Mouse (Mus musculus) ZHBTc4 (cell line): Measurements from ENCODE around the gene Fnbp1l.

ENCODE experiments used
- DNase-seq: peaks from one replicate; pipeline ENCODE4 v3.0.0-alpha.2; 2011; ENCODE audit warnings: low read depth, low spot score

Gene Fnbp1l

DNA sequence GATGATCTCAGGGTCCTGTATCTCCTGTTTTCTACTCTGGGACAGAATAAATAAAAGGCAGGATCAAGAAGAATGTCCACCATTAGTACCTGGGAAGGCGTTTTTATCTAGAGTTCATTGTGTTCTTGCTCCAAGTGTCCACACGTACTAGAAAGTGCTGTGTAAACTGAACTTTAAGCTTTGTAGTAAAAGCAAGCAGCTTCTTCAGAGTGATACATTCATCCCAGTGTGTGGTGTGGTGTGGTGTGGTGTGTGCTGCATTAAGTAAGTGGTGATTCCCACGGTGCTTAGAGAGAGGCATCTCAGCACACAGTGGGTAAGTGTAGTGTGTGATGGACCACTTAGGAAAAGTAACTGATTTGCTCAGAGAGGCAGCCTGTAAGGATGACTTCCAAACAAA lies 91.0 kb downstream of the Fnbp1l start:
- DNase-seq = no peak

DNA sequence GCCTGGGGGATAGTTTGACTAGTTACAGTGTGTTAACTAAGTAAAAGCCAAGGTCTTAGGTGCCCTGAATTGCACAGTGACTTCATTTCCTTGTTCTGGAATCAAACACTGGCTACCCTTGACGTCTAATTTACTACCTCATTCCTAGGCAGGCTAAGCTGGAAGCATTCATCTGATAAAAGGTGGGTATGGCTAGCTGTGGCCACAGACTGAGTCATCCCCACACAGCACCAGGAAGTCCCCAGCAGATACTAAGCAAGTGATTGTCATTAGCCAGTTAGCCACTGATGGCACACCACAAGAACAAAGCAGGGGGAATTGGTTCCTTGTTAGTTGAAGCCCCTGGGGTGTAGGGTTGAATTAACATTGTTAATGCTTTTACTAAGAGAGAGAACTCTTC lies 98.2 kb downstream of the Fnbp1l start:
- no peak for DNase-seq

DNA sequence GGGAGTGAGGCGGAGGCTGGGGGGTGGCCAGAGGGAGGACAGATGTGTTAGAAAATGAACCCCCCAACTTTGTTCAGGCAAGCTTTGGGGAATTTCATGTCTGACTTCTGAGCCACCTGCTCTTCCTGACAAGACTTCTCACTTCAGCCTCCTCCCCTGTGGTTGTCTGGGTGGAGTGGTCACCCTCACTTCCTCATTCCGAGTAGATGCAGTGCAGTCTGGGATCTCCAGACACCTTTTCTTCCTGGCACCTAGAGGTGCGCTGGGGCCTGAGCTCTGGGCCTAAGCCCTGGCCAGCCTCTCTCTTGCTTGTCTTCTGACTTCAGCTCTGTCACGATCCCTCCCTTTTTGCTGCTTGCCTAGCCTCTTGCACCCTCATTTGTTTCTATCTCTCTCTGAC lies 98.6 kb downstream of the Fnbp1l start:
- DNase-seq = no peak

DNA sequence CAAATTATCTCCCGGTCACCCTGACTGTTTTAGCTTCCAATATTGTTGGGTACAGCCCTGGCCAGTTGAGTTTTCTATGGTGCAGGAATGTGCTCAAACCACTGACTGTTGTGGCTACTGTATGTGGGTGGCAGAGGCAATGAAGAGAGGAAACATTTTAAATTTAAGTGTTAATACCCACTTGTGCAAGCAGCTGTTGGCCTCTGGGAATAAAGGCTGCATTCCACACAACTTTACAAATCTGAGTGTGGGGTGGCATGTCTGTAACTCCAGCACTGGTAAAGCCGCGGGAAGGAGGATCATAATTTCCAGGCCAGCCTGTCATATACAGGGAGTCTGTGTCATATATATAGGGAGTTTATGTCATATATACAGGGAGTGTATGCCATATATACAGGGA lies 99.2 kb downstream of the Fnbp1l start:
- DNase-seq = no peak

DNA sequence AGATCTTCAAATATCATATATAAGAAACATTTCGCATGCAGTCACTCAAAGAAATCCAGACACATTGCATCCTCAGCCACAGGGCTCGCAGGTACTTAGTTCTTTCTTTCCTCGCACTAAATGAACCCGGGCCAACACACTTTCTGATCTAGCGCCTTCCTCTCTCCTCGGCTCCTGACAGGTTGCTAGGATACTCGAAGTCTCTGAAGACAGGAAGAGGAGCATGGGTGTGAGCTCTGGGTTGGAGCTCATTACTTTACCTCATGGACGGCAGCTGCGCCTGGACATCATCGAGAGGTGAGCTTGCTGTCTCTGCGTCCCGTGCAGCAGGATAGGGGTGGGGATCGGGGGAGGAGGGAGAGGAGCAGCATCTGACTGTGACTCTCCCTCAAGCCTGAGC lies 100.4 kb downstream of the Fnbp1l start:
- DNase-seq = no peak

DNA sequence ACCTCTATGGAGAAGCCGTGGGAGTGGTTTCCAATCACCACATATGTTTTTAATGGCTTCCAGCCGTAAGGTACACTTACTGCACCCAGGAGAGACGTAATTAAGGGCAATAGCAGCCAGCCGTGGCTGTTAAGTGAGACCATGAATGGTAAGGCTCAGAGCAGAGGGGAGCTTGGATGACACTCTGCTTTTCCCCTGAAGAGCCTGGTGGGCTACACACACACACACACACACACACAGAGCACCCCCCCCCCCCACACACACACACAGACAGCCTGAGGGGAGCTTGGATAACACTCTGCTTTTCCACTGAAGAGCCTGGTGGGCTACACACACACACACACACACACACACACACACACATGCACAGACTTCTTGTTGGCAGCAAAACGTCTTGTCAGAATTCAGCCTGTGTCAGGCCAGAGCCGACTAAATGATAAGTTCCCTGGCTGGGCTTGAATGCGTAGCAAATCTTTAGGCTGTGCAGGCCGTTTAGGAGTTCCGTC lies 101.2 kb downstream of the Fnbp1l start:
- DNase-seq = no peak

DNA sequence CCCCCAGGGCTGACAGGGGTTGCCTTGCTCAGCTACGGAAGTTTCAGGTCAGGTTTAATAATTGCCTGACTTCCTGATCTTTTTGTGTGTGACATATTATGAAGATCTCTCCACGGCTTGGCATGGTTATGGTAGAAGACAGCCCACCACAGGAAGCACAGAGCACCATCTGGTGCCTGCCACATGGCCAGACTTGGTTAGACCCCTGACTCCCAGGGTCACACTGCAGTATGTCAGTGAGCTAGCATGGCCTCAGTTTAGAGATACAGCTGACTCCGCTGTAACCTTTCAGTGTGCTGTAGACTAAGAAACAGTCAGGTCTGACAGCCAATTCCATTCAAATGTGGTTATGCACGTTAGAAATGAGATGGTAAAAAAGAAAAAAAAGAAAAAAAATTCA lies 101.8 kb downstream of the Fnbp1l start:
- DNase-seq = no peak

DNA sequence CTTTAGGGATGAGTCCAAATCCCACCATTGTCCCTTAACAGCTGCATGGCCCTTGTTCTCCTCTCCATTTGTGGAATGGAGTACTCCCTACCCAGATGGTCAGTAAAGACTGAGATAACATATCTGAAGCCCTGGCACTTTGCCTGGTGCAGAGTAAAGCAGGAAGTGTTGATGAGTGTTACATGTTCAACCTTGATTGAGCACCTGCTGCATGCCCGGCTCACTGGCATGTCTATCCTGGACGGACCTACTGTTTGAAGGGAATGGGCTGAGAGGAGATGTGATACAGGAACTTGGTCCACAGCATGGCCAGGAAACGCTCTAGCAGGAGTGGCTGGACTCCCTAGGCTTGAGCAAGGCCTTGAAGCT lies 103.2 kb downstream of the Fnbp1l start:
- DNase-seq = no peak

DNA sequence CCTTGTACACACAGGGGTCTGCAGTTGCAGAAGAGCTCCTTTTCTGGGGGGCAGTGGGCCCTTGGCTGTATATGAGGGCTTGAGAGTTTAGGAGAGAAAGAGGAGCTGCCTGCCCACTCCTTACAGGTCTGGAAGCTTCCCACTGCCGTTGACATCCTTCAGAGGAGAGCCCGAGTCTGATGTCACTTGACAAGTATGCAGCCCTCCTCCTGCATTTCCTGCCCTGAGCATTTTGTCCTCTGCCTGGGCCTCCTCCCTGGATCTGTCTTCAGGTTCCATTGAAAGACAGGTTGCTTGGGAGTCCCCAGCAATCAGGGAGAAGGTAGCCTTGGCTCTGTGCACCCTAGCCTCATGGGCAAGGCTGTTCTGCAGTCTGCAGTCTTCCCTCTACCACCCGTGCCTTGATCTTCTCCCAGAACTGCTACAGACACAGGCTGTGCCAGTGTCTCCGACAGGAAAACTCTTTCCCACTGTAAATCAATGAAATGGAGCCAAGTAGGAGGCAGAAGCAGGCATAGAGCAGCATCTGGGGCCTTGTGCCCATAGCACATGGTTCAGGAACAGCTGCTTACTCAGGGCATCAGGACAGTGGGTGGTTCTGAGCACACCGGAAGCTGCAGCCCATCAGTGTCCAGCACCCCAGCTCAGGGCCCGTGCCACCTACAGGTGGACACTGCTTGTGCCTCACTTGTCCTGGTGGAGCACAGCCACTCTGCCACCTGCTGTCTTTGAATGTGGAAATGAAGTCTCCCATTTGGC lies 103.8 kb downstream of the Fnbp1l start:
- no peak for DNase-seq

DNA sequence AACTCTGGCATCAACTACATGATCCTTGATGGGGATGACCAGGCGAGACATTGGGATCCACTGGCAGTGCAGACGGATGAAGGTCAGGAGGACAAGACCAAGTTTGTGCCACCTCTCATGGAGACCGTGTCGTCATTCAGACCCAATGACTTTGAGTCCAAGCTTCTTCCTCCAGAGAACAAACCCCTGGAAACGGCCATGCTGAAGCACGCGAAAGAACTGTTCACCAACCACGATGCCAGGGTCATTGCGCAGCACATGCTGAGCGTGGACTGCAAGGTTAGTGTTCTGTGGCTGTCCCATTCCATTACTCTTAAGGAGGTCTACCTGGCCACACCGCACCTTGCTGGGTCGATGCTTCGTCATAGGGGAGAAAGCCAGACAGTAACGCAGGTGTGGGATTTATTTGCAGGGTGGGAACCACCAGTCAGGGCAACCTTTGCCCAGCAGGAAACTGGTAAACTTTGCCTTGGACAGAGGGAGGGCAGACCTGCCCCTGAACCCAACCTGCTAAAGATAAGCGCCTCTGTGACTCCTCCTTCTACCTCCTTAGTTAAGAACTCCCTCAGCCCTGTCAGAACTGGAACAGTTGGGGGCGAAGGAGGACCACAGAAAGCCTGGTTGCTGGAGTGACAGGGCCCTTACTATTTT lies 106.7 kb downstream of the Fnbp1l start:
- no peak for DNase-seq

DNA sequence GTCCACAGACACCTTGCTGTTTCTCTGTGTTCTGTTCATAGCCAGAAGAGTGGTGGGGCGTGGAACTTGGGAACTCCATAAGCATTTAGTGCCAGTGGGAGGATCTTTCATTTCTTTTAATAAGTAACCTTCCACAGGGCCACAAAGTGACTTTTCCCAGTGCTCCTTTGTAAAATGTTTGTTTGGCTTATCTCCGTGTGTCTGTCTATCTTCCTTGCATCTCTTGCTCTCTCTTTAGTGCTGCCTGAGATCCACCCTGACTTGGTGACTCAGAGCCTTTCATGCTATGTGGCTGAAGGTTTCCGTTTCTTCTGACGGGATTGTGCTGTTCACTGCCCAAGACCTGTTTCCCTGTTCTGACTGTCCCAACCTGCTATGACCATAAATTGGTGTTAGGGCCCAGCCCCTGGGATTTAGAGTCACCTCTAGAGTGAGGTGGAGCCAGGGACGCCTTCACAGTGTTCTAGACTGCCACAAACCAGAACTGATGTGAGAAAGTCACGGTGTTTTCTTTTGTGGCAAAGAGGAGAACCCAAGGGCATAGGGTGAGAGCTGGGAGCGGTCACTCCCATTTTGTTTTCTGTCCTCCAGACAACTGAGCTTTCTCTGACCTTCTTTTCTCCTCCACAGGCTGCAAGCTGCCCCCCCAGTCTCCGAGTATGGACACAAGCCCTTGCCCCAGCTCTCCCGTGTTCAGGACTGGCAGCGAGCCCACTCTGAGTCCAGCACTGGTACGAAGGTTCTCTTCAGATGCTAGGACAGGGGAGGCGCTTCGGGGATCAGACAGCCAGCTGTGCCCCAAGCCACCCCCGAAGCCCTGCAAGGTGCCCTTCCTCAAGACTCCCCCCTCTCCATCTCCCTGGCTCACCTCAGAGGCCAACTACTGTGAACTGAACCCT lies 107.5 kb downstream of the Fnbp1l start:
- peak; percentile 70 for DNase-seq

DNA sequence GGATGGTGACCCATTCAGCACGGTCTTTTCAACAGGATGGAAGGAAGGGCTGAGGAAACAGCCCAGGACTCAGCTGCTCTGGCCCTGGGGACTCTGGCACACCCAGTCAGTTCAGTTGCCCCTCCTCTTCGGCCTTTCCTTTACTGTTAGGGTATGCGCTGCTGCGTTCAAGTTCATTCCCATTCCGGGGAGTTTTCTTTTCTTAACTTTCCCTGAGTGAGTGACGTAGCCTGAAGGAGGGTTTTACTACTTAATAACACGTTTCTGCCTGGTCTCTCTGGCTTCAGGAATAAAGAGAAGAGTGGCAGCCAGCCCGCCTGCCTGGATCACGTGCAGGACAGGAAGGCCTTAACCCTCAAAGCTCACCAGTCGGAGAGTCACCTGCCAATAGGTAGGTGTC lies 108.6 kb downstream of the Fnbp1l start:
- DNase-seq = no peak

DNA sequence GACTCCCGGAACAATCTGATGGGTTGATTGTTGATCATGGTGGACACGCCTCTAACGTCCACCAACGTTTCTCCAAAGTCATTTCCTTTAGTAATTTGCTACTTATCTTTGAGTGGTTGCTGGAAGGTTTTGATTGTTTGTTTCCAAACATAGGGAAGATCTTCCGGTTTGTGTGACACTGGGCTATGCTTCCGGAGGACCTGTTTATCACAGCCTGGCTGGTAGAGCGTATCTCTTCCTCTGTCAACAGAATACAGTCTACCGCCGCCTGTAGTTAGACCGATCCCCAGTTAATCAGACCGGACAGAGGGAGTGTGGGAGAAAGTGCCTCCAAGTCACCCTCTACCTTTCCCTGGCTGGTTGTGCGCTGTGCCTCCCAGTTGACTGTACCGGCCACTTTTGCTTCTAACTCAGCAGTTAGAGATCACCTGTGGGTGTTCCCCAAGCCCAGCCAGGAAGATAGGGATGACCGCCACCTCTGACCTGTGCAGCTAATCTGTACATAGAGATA lies 109.2 kb downstream of the Fnbp1l start:
- DNase-seq = no peak

DNA sequence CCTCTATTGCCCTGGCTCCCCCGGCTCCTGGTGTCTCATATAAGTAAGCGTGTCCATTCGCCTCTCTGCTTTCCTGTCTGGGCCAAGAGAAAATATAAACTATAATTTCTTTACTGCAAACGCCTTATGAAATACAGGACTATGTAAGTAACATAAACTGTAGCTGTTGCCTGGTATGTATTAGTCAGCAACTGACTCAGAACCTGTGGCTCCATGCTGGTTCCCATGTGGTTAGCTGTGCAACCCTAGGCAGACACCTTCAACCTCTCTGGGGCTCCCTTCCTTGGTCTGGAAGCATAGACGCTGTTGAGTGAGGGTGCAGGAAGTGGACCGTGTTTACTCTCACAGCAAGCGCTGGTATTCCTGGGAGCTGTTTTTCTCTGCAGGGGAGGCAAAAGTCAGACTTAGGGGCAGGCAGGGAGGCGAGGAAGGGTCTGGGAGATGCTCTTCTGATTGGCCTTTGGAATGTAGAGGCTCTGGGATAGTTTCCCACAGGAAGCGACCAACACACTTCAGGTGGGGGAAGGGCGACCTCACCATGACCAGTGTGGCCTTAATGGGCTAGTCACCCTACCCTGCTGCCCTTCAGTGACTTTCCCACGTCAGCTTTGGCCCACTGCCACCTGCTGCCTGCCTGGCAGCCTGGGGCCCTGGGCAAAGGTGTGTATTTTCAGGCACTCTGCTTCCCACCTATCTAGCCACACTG lies 109.8 kb downstream of the Fnbp1l start:
- DNase-seq = no peak

DNA sequence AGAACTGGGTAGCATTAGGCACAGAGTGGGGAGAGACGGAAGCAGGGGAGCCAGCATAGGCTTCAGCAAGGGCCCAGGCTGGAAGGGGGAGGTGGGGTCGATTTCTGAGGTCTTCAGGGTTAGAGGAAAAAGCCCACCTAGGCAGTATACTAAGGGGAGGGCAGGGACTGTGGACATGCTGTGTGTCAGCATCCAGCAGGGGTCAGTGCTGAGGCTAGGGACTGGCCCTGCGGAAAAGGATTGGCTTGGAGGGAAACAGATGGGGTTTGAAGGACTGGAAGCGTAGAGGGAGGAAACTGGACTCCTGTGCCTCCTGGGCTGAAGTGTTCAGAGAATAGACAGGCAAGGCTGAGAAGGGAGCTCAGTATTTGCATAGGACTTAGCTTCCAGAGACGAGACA lies 110.4 kb downstream of the Fnbp1l start:
- DNase-seq = peak; percentile 66

DNA sequence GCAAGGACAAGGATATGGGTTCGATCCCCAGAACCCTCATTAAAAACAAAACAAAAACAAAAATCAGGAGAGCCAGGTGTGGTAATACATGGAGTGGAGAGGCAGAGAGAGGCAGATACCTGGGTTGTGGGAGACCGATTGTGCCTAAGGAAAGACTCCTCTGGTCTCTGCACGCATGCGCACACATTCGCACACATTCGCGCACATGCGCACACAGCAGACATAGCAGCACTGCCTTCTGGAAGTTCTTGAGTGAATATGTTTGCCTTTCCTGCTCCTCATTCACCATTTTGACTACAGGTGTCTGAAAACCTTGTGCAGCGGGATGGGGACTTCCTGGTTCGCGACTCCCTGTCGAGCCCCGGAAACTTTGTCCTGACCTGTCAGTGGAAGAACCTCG lies 111.7 kb downstream of the Fnbp1l start:
- DNase-seq = peak; percentile 86

DNA sequence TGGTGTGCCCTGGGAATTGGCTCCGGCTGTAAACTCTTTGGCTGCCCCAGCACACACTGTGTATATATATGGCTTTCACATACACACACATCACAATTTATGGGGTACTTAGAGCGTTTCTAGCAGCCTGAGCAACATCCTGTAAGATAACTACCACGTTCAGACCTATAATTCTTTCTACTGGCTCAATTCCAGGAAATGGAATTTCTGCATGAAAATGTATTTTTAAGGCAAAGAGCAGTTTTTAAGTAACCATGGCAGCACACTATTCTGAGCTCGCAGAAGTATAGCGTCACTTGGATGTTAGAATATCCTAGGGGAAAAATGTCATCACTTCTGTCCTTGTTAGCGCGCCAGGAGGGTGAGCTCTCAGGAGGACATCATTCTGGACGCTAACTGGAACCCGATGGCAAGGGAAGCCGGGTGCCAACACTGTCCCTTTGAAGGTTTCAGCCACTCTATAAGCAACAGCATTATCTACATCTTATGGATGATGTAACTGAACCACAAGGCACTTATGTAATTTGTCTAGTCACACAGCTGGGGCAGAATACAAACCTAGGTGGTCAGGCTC lies 113.1 kb downstream of the Fnbp1l start:
- DNase-seq = no peak

DNA sequence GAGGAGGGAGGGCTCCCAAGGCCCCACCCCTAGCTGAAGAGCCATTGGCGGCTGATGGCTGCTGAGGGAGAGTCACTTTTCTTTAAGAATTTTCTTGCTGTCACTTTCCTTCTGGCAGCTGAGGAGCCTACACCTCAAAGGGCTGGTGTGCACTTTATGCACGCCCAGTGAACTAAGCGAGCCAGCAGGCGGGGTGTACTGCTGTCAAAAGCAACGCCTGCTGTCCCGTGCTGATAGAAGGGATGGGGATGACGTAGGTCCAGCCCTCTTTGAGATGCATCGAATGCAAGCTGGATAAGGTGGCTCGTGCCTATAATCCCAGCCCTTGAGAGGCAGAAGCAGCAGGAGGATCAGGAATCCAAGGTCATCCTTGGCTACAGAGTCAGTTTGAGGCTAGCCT lies 118.6 kb downstream of the Fnbp1l start:
- DNase-seq = peak; percentile 64

DNA sequence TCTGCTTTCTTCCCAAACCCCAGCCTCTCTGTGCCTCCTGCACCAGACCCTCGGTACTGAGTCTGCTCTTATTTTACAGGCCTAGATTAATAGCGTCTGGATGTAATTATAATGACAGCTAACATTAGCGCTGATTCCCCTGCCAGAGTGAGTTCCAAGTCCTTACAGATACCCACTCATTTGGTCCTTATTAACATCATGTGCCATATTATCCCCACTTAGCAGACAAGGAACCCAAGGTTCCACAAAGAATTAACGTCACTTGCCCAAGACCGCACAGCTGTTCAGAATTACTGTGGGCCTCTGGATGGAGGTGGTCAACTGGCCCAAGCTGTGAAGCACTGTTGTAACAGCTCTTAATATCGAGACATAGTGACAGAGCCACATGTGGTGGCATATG lies 119.9 kb downstream of the Fnbp1l start:
- DNase-seq = no peak

DNA sequence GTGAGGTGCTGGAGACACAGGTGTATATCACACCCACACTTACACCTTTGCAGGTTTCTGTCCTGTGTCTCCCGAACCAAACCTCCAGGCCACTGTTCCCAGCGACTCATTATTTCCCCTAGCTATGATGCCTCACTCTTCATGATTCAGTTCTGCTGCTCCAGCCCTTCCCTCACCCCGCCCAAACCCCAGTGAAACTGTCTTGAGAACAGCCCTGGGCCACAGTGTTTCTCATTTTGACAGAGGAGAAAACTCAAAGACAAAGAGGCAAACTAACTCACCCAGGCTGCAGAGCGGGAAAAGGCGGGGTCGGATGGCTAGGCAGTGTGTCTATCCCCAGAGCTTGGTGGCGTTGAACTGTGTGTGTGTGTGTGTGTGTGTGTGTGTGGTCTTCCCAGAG lies 121.0 kb downstream of the Fnbp1l start:
- DNase-seq = peak; percentile 71

DNA sequence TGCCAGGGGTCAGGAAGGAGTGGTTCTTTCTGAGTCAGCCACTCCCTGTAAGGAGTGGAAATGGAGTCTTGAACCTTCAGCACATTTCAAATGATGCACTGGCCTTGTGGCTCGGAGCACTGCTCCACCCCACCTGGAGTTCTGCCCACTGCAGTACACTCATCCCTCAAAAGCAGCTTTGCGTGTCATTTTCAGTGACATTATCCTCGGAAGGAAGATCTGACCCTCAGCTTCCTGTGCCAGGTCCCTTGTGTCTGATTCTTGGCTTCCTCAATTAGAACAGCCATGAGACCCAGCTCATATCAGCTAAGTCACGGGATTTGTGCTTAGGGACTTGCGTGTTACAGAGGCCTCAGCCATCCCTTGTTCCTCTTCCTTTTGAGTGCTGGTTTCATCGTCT lies 121.6 kb downstream of the Fnbp1l start:
- DNase-seq = no peak
